Mouse (Mus musculus): Measurements from ENCODE around the gene Wdr82. TPM values are rescaled to one million over a fixed set of nuclear protein-coding genes. Genes with fewer than 3 reads are reported as not detected.

Gene Wdr82
- polyA plus RNA-seq, 1 experiment from 2014 or later, result 25.2 TPM

DNA sequence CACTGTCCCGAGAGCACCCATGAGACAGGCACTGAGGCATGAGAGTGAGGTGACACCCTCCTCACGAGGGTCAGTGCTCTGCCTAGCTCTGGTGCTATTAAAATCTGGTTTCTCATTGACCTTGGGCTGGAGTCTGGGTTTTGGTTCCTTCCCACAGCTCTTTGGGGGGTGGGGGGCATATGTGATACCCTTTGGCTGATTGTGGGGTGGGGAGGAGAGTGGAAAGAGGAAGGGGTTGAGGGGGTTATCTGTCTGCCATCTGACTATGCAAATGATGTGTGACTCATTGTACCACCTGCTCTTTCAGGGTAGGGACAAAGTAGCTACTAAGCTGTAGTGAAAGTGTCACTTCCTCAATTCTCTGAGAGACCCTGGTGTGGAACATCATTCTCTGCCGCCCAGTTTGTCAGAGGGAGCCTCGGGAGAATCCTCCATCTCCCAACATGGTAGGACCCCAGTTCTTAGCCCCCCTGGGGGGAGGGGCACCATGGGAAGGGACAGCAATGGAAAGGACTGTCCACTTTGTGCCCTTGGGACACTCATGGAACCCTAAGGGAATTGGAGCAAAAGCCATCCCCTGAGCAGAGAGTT lies 51.6 kb downstream of the Wdr82 start, which contains the start of gene Tlr9:
Gene Tlr9, plus strand, starts transcription at position 338 of the 591 bp plus-strand sequence.
- H3K4me3 ChIP-seq (ENCODE audit: low read depth, low read length), result no peak within 1 kb of the TSS
- DNase-seq (ENCODE audit: low spot score) (no peak), ATAC-seq (ENCODE audit: insufficient read depth, low FRiP score, low TSS enrichment) (no peak)
- no peak within 1 kb of the TSS for H3K9ac ChIP-seq (ENCODE audit: low read length)
- no peaks in the 10 kb centered on the region for H3K27me3 ChIP-seq (ENCODE audit: control insufficient read depth, insufficient read depth, low read length)
- H3K4me1 ChIP-seq (ENCODE audit: control insufficient read depth, insufficient read depth, low read length), result peaks cover 4% of the 10 kb centered on the region; the same call in 1 of the 2 replicates
- H3K27ac ChIP-seq (ENCODE audit: low read depth, low read length), result no peak within 1 kb of the TSS
- WGBS, result 75% methylated on average over 4 of the region's 4 CpGs
- no peak within 1 kb of the TSS for H3K4me2 ChIP-seq (ENCODE audit: low read depth)
- H3K9me3 ChIP-seq (ENCODE audit: control insufficient read depth, low read length), result no peaks in the 10 kb centered on the region
- no peaks in the 10 kb centered on the region for H3K36me3 ChIP-seq (ENCODE audit: control insufficient read depth, insufficient read depth, low read length)

DNA sequence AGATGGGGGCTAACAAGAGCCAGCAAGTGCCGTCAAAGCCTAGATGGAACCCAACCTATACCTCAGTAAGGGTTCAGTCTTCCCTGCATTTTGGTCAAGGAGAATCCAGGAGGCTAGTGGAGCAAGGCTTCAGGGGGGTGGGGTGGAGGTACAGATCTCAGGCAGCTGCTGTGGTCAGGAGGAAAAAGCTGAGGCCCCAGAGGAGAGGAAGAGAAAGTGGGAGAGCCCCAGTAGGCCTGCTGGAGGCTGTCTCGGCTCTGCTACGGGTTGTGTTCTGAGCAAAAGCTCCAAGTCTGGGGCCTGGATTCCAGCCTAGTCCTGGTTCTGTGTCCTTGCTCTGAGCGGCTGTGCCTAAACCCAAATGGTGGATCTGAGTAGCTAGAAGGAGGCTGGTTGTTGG lies 52.3 kb downstream of the Wdr82 start:
- Histone ChIP-seq H3K4me3 (ENCODE audit: low read depth, low read length) (no peak overlapping the region), H3K4me2 (ENCODE audit: low read depth) (no peak overlapping the region), H3K4me1 (ENCODE audit: control insufficient read depth, insufficient read depth, low read length) (peaks cover 4% of the 10 kb centered on the region; the same call in 1 of the 2 replicates), H3K9me3 (ENCODE audit: control insufficient read depth, low read length) (no peaks in the 10 kb centered on the region), H3K9ac (ENCODE audit: low read length) (no peak overlapping the region), H3K27me3 (ENCODE audit: control insufficient read depth, insufficient read depth, low read length) (no peaks in the 10 kb centered on the region), H3K27ac (ENCODE audit: low read depth, low read length) (no peak overlapping the region), H3K36me3 (ENCODE audit: control insufficient read depth, insufficient read depth, low read length) (no peaks in the 10 kb centered on the region)
- 88% methylated on average over 4 of the region's 4 CpGs for WGBS
- no peak for DNase-seq (ENCODE audit: low spot score)
- no peak for ATAC-seq (ENCODE audit: insufficient read depth, low FRiP score, low TSS enrichment)

DNA sequence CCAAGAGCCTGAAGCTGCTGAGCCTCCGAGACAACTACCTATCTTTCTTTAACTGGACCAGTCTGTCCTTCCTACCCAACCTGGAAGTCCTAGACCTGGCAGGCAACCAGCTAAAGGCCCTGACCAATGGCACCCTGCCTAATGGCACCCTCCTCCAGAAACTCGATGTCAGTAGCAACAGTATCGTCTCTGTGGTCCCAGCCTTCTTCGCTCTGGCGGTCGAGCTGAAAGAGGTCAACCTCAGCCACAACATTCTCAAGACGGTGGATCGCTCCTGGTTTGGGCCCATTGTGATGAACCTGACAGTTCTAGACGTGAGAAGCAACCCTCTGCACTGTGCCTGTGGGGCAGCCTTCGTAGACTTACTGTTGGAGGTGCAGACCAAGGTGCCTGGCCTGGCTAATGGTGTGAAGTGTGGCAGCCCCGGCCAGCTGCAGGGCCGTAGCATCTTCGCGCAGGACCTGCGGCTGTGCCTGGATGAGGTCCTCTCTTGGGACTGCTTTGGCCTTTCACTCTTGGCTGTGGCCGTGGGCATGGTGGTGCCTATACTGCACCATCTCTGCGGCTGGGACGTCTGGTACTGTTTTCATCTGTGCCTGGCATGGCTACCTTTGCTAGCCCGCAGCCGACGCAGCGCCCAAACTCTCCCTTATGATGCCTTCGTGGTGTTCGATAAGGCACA lies 54.9 kb downstream of the Wdr82 start:
- Histone ChIP-seq H3K4me3 (ENCODE audit: low read depth, low read length) (peak overlapping the region; percentile 29), H3K9ac (ENCODE audit: low read length) (peak overlapping the region; percentile 50), H3K27me3 (ENCODE audit: control insufficient read depth, insufficient read depth, low read length) (no peaks in the 10 kb centered on the region), H3K4me1 (ENCODE audit: control insufficient read depth, insufficient read depth, low read length) (peaks cover 4% of the 10 kb centered on the region; the same call in 1 of the 2 replicates), H3K4me2 (ENCODE audit: low read depth) (peak overlapping the region; percentile 49), H3K9me3 (ENCODE audit: control insufficient read depth, low read length) (no peaks in the 10 kb centered on the region), H3K36me3 (ENCODE audit: control insufficient read depth, insufficient read depth, low read length) (no peaks in the 10 kb centered on the region), H3K27ac (ENCODE audit: low read depth, low read length) (no peak overlapping the region)
- DNase-seq (ENCODE audit: low spot score) (no peak), ATAC-seq (ENCODE audit: insufficient read depth, low FRiP score, low TSS enrichment) (0 out of 2 replicates have a peak, but pooled peaks have one; percentile 13)
- WGBS, result 63% methylated on average over 24 of the region's 24 CpGs

DNA sequence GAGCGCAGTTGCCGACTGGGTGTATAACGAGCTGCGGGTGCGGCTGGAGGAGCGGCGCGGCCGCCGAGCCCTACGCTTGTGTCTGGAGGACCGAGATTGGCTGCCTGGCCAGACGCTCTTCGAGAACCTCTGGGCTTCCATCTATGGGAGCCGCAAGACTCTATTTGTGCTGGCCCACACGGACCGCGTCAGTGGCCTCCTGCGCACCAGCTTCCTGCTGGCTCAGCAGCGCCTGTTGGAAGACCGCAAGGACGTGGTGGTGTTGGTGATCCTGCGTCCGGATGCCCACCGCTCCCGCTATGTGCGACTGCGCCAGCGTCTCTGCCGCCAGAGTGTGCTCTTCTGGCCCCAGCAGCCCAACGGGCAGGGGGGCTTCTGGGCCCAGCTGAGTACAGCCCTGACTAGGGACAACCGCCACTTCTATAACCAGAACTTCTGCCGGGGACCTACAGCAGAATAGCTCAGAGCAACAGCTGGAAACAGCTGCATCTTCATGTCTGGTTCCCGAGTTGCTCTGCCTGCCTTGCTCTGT lies 55.5 kb downstream of the Wdr82 start:
- Histone ChIP-seq H3K9ac (ENCODE audit: low read length) (peak overlapping the region; percentile 50), H3K4me1 (ENCODE audit: control insufficient read depth, insufficient read depth, low read length) (peaks cover 4% of the 10 kb centered on the region; the same call in 1 of the 2 replicates), H3K4me2 (ENCODE audit: low read depth) (peak overlapping the region; percentile 49), H3K4me3 (ENCODE audit: low read depth, low read length) (peak overlapping the region; percentile 29), H3K36me3 (ENCODE audit: control insufficient read depth, insufficient read depth, low read length) (no peaks in the 10 kb centered on the region), H3K27ac (ENCODE audit: low read depth, low read length) (no peak overlapping the region), H3K9me3 (ENCODE audit: control insufficient read depth, low read length) (no peaks in the 10 kb centered on the region), H3K27me3 (ENCODE audit: control insufficient read depth, insufficient read depth, low read length) (no peaks in the 10 kb centered on the region)
- WGBS, result 4% methylated on average over 34 of the region's 34 CpGs
- peak; percentile 68 for DNase-seq (ENCODE audit: low spot score)
- peak; percentile 58 for ATAC-seq (ENCODE audit: insufficient read depth, low FRiP score, low TSS enrichment)

DNA sequence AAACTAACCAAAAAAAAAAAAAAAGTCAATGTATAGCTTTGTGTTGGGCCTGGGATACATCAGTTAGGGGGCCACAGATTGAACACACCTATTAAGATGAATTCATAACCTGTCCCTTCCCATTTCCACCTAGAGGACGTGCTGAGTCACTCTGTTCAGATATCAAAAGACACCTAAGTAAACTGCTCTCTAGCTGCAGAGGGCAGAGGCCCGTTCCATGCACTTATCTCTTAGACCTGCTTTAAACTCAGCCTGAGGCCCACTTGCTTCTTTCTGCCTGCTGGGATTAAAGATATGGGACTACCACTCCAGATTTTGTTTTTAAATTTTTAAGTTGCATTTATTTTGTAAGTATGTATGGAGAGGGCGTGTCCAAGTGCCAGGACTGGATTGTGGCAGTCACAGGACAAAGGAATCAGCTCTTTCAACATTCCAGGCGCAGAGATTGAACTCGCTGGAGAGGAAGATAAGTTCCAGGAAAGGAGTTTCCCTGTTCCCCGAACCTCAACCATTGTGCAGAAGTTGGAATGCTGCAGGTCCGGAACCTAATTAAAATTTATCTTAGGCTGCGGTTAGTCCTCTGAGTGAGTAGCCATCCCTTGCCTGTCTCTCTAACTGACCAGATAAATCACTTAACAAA lies 57.2 kb downstream of the Wdr82 start:
- Histone ChIP-seq H3K4me3 (ENCODE audit: low read depth, low read length) (no peak overlapping the region), H3K9me3 (ENCODE audit: control insufficient read depth, low read length) (no peaks in the 10 kb centered on the region), H3K27ac (ENCODE audit: low read depth, low read length) (no peak overlapping the region), H3K36me3 (ENCODE audit: control insufficient read depth, insufficient read depth, low read length) (no peaks in the 10 kb centered on the region; the same call in 1 of the 2 replicates), H3K4me2 (ENCODE audit: low read depth) (no peak overlapping the region), H3K27me3 (ENCODE audit: control insufficient read depth, insufficient read depth, low read length) (no peaks in the 10 kb centered on the region), H3K9ac (ENCODE audit: low read length) (no peak overlapping the region), H3K4me1 (ENCODE audit: control insufficient read depth, insufficient read depth, low read length) (peaks cover 4% of the 10 kb centered on the region; the same call in 1 of the 2 replicates)
- WGBS, result 80% methylated on average over 8 of the region's 8 CpGs
- DNase-seq (ENCODE audit: low spot score) (no peak), ATAC-seq (ENCODE audit: insufficient read depth, low FRiP score, low TSS enrichment) (no peak)

DNA sequence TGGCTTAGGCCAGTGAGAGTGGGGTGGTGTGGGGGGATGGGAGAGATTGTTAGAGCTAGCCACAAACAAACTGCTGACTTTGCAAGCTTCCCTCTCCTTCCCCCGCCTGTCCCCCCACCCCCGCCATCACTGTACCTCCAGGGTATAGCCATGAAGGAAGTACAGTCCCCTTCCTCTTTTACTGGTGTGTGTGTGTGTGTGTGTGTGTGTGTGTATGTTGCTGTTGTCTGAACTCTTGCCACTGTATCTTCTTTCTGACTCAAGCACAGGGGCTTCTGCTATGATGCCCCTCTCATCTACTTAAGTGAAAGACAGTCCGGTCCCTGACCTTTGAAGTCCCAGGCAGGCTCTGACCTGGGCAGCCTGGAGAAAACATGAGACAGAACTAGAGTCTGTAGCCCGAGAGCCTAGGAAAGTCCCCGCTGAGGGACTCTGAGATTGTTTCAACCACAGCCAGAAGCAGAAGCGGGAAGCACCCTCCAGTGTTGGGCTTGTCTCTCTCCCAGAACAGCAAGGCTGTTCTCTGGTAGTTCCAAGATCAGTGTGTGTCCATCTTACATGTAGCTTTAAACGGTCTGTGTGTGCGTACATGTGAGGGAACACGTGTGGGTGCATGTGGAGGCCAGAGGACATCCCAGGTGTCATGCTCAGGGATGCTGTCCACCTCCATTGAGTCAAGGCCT lies 59.5 kb downstream of the Wdr82 start:
- Histone ChIP-seq H3K9ac (ENCODE audit: low read length) (no peak overlapping the region), H3K4me3 (ENCODE audit: low read depth, low read length) (no peak overlapping the region), H3K27ac (ENCODE audit: low read depth, low read length) (no peak overlapping the region), H3K27me3 (ENCODE audit: control insufficient read depth, insufficient read depth, low read length) (no peaks in the 10 kb centered on the region), H3K4me2 (ENCODE audit: low read depth) (no peak overlapping the region), H3K4me1 (ENCODE audit: control insufficient read depth, insufficient read depth, low read length) (peaks cover 4% of the 10 kb centered on the region; the same call in 1 of the 2 replicates), H3K36me3 (ENCODE audit: control insufficient read depth, insufficient read depth, low read length) (peaks cover 6% of the 10 kb centered on the region), H3K9me3 (ENCODE audit: control insufficient read depth, low read length) (no peaks in the 10 kb centered on the region)
- ATAC-seq (ENCODE audit: insufficient read depth, low FRiP score, low TSS enrichment), result no peak
- 84% methylated on average over 8 of the region's 9 CpGs for WGBS
- no peak for DNase-seq (ENCODE audit: low spot score)

DNA sequence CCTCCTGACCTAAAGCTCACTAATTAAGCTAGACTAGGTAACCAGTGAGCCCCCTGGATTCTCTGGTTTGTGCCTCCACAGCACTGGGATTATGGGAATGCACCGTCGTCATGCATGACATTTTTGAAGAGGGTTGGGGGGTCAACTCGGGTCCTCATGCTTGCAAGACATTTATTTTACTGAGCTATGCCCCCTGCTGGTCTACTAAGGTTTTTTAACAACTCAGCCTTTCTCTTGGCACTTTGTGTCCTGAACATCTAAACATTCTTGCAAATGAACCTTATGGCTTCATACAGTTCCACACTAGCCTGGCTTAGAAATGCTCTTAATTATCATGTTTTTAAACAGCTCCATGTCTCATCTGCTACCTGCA lies 60.0 kb downstream of the Wdr82 start:
- Histone ChIP-seq H3K27me3 (ENCODE audit: control insufficient read depth, insufficient read depth, low read length) (no peaks in the 10 kb centered on the region), H3K4me1 (ENCODE audit: control insufficient read depth, insufficient read depth, low read length) (peaks cover 4% of the 10 kb centered on the region; the same call in 1 of the 2 replicates), H3K9me3 (ENCODE audit: control insufficient read depth, low read length) (no peaks in the 10 kb centered on the region), H3K27ac (ENCODE audit: low read depth, low read length) (no peak overlapping the region), H3K4me2 (ENCODE audit: low read depth) (no peak overlapping the region), H3K4me3 (ENCODE audit: low read depth, low read length) (no peak overlapping the region), H3K36me3 (ENCODE audit: control insufficient read depth, insufficient read depth, low read length) (peaks cover 8% of the 10 kb centered on the region), H3K9ac (ENCODE audit: low read length) (no peak overlapping the region)
- ATAC-seq (ENCODE audit: insufficient read depth, low FRiP score, low TSS enrichment) (no peak), DNase-seq (ENCODE audit: low spot score) (no peak)
- 69% methylated on average over 3 of the region's 3 CpGs for WGBS

DNA sequence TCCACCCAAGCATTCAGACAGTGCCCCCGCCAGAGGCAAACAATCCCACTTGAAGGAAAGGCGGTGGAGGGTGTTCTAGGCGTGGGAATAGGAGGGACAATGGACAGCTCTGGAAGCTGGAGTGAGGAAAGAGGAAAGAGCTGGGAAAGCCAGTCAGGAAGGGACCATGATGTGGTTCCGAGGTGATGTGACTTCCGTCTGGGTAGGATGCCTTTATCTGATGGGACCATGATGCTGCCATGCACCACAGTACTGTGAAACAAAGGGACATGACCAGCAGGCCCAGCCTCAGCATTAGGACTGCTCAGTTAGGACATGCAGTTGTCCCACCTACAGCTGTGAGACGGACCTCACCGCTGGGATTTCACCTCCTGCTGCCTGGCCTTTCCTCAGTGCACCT lies 60.5 kb downstream of the Wdr82 start:
- ATAC-seq (ENCODE audit: insufficient read depth, low FRiP score, low TSS enrichment), result no peak
- no peaks in the 10 kb centered on the region for H3K27me3 ChIP-seq (ENCODE audit: control insufficient read depth, insufficient read depth, low read length)
- 76% methylated on average over 7 of the region's 7 CpGs for WGBS
- no peak overlapping the region for H3K4me2 ChIP-seq (ENCODE audit: low read depth)
- peaks cover 9% of the 10 kb centered on the region for H3K36me3 ChIP-seq (ENCODE audit: control insufficient read depth, insufficient read depth, low read length)
- H3K4me1 ChIP-seq (ENCODE audit: control insufficient read depth, insufficient read depth, low read length), result peaks cover 3% of the 10 kb centered on the region; the same call in 1 of the 2 replicates
- no peaks in the 10 kb centered on the region for H3K9me3 ChIP-seq (ENCODE audit: control insufficient read depth, low read length)
- H3K4me3 ChIP-seq (ENCODE audit: low read depth, low read length), result no peak overlapping the region
- no peak overlapping the region for H3K9ac ChIP-seq (ENCODE audit: low read length)
- H3K27ac ChIP-seq (ENCODE audit: low read depth, low read length), result no peak overlapping the region
- DNase-seq (ENCODE audit: low spot score), result no peak
